Mouse (Mus musculus): ENCODE results near the gene Gm20388.
"Not testable (repeated sequence)": the region's sequence is repeated elsewhere in the genome, so short reads cannot be mapped to it uniquely, and the experiment has no call there.

The Gm20388 gene

DNA sequence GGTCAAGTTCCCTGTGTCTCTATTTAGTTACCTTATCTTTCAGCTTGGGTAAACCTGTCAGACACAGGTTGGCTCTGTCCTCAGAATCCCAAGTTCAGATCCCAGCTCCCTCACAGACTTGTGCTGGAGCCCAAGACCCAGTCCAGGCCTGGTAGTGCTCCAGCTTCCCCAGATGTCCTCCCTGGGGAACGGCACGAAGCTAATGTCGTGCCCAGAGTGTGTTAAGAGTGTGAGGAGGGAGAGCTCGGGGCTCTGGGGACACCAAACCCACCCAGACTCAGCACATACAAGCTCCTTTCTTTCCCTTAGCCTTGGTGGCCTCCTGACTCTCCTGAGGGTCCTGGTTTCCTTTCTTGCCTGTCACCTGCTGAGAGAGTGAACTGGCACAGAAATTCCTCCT, 1389.4 kb downstream of the Gm20388 start:
- DNase-seq (ENCODE audit: extremely low spot score, low spot score), result no peak

DNA sequence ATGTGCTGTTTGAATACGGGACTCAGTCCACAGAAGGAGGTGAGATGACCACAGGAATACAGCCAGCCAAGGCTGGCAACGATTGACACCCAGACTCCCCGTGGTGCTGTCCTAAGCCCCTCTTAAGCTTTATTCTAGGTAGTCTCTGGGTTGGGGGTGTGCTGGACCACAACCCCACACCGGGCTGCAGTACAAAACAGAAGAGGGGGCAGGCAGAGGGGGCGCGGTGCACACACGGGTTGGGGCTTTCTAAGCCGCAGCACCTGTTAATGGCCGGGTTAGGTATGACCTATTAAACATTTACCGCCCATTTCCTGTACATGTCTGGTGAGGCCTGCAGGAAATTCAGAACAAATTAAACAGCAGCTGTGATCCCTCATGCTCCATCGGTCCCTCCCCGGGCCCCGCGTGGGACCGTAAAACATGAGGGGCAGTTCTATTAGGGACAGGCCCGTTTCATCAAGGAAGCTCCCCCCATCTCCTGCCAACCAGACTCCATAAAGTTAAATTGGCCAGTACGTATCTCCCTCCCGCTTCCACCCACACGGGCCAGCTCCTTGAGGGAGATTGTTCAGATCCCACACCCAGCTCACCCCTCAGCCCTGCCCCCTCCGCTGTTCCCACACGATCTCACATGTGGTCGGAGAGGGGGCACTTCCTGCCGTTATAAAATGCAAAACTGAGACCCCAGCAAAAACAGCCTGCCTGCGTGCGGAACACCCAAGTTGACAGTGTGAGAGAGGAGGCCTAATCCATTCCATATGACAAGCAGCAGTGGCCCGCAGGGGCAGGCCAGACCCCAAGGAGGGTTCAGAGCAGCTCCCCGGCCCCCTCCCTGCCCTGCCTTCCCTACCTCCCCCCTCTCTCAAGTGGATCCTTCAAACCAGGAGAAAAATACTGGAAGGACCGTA, 1390.1 kb downstream of the Gm20388 start:
- DNase-seq (ENCODE audit: extremely low spot score, low spot score), result peak; percentile 78

DNA sequence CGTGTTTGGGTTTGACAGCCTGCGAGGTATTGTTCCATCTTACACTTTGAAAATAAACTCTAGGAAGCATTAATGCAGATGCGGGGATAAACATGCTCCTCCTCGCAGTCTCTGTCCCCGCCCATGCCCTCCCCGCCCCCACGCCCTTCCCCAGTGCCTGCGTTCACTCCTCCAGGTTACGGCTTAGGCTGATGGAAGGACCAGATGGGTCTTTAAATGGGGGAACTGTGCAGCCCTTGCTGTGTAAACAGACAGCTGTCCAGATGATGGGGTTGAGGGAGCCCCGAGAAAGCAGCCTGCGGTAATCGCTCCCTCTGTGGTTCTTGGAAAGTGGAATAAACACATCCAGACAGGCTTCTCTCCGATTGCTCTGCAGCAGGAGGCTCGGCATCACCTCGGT, 1390.8 kb downstream of the Gm20388 start:
- peak; percentile 77 for DNase-seq (ENCODE audit: extremely low spot score, low spot score)

DNA sequence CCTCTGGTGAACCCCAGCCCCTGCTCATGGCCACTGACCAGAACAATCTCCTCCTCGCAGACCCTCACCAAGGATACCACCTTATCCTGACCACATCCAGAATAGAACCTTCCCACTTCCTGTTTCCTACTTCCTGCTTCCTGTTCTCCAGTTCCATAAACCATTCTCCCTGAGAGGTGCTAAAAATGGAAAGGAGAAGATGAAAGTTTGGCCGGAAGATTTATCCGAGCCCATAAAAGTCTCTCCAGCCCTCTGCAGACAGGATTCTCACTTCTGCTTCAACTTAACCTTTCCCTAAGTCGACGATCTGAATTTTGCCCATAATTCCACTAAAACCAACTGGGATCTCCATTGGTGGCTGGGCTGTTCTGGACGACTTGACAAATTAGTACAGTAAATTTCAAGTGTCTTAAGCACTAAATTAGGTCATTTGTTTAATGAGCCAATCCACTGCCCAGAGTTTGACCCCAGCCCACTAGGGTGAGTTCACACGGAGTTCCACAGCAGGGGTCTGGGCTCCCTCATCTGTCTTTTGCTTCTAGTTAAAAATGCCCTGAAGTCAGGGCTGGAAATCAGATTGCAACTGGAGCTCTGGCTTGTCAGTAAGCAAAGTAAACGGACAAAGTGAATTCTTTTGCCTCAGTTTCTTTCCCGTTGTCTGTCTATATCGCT, 1391.5 kb downstream of the Gm20388 start:
- no peak for DNase-seq (ENCODE audit: extremely low spot score, low spot score)

DNA sequence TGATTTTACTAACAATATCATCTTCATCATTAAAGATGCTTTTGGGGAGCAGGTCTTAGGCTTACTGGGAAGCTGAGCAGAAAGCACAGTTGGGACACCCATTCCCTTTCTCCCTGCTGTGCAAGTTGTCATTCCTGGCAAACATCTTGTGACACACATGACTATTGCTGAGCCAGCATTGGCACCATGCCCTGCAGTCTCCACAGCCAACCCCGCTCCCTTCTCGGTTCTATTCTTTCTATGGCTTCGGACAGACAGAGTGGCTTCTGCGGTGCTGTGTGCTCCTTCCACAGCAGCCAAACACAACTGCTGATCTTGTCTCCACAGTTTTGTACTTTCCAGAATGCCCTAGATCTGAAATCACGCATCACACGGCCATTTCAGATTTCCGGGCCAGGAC, 1397.1 kb downstream of the Gm20388 start:
- DNase-seq (ENCODE audit: extremely low spot score, low spot score), result no peak

DNA sequence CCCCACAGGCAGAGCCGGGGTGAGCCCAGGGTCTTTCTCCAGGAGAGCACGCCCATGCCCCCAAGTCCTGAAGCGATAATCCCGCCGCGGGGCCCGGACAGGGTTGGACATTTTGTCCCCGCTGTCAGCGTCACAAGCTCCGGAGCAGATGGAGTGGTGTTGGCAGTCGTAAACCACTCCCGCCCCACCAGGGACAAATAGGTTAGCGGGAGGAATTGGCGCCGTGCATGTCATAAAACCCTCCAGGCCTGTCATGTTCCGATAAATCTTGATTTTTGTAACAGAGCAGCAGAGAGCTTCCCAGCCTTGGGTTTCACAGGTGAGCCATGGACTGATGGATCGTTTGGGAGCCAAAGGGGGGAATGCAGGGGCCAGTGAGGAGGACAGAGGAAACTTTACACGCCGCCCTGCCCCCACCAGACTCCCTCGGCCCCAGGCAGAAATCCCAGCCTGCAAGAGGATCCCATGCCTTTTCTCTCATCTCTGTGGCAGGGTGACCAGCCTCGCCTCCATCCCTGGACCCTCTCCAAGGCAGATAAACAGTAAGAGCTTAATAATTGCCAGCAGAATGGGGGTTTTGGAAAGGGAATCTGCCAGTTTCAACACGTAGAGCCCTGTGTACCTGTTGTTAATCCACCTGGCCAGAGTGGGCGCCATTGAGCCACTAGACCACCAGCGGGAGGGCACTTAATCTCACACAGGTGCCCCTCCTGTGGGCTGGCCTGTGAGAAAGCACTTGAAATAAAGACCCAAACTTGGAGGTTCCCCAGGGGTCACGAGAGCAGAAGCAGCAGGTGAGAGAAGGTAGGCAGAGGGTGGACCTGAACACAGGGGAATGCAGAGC, 1400.6 kb downstream of the Gm20388 start:
- peak; percentile 58 for DNase-seq (ENCODE audit: extremely low spot score, low spot score)

DNA sequence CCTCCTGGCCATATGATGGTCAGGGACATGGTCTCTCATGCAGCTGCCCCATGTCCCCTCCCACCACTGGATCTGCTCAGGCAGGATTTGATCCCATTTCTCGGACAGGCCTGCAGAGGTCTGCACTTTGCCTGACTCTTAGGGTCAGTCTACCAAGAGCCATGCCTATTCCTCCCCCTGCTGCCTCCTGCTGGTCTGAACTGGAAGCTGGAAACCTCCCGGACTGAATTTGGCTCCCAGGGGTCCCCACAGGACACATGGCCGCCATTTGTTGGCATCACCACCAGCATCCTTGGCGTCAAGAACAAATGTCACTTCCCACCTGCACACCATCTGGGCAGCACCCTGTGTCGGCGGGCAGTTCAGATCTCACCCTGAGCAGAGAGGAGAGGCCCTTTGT, 1402.8 kb downstream of the Gm20388 start:
- DNase-seq (ENCODE audit: extremely low spot score, low spot score), result peak; percentile 49

DNA sequence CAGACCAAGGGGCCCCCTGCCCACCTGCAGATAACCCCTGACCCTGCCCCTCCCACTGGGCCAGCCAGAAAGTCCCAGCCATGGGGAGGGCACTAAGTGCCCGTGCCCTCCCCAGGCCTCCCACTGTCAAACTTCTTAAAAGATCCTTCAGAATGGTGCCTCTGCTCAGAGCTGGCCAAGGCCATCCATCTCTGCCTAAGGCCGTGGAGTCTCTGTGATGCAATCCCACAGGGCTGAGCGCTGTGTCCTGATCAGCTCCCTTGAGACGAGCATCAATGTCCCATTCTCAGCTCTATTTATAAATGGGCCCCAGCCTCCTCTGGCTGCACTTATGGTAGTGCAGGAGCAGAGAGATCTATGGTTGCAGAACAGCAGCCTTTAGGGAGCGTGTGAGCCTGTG, 1403.4 kb downstream of the Gm20388 start:
- no peak for DNase-seq (ENCODE audit: extremely low spot score, low spot score)

DNA sequence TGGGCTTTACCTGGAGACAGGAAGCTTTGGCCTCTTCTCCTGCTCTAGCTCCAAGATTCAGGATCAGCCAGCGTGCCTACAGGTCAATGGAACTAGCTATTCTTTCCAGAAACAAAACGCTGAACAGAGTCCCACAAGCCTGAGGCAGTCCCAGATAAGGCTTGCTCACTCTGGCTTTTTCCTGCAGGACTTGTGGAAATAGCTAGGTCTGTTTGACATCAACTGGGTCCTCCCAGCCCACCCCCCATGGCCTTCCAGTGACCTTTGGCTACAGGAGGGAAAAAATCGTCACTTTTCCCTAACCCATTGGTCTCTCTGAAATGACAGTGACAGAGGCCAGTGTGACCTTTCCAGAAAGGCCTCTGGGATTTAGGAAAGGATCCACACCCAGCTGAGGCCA, 1404.9 kb downstream of the Gm20388 start:
- no peak for DNase-seq (ENCODE audit: extremely low spot score, low spot score)

DNA sequence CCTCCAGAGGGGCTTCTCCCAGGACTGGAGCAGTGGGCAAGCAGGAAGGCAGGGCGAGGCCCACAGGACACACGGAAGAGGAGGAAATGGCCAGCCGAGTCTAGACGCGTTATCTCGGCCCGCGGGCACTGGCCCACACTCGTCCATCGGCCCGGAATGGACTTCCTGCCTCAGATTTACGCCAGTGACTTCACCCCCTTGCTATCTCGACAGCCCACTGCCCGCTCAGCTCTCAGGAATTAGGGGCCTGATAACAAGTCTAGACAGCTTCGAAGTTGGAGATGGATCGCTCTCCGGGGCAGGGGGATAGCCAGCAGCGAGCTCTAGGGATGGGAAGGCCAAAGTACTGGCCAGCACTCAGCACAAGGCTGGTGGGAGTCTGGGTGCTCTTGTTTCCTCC, 1405.4 kb downstream of the Gm20388 start:
- DNase-seq (ENCODE audit: extremely low spot score, low spot score), result peak; percentile 40

DNA sequence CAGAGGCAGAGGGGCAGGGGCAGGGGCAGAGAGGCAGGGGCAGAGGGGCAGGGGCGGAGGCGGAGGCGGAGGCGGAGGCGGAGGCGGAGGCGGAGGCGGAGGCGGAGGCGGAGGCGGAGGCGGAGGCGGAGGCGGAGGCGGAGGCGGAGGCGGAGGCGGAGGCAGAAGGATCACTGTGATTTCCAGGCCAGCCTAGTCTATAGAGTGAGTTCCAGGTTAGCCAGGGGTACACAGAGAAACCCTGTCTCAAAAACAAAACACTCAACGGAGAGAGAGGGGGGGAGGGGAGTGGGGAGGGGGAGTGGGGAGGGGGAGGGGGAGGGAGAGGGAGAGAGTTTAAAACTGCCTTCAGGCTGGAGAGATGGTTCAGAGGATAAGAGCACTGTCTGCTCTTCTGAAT, 1408.1 kb downstream of the Gm20388 start:
- not testable (repeated sequence) for DNase-seq (ENCODE audit: extremely low spot score, low spot score)

DNA sequence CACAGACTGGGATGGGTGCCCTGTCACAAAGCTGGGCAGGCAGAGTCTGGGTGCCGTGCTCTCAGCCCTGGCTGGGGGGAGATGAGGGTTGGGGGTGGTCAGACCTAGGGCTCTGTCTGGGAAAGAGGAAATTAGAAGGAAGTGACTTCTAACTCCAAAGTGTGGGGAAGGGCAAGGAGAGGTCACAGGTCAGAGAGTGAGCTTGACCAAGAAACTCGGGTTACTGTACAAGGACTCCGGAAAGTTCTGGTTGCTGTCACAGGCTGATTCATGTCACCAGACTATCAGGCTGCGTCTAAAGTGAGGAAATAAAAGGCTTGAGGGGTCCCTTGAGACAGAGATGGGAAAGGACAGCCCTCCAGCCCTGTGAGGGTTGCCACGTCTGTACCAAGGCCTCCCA, 1408.8 kb downstream of the Gm20388 start:
- no peak for DNase-seq (ENCODE audit: extremely low spot score, low spot score)

DNA sequence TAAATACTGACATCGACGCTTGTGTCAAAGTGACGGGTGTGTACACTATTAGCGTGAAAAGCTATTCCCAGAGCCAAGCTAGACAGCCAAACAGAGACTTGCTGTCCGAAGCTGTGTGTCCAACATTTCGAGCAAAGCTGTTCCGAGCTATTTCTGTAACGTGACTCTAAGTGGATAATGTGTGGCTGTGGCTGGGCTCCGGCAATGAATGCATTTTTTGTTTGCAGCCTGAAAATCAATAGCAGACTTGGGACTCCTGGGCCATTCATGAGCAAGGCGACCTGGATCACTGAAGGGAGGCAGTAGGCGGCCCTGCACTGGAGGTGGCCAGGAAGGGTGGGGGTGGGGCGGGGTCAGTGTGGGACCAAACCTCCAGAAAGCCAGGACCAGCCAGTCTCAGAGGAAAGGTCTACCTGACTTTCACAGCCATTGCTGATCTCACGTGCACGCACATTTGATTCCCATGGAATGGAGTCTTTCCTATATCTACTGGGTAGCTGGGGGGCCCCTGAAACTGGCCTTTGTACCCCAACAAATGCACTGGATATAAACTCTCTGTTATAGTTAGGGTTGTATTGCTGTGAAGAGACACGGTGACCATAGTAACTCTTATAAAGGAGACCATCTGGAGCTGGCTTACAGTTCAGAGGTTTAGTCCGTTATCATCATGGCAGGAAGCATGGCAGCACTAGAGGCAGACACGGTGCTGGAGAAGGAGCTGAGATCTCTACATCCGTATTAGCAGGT, 1415.7 kb downstream of the Gm20388 start:
- DNase-seq (ENCODE audit: extremely low spot score, low spot score), result no peak

DNA sequence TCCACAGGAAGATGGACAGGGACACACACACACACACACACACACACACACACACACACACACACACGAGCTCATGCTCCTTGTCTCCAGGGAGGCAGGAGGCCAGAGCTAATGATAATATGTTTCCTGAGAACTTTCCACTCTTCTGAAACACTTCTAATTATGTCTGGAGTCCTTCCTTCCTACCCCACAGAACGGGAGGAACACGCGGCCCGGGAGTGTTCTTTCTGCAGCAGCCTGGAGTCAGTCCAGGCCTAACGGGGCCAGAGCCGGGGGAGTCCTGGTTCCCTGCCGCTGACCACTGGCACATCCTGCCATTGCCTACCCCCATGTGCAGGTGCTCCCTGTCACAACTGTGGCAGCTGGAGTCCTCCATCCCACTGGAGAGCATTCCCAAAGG, 1421.8 kb downstream of the Gm20388 start:
- DNase-seq (ENCODE audit: extremely low spot score, low spot score), result no peak

DNA sequence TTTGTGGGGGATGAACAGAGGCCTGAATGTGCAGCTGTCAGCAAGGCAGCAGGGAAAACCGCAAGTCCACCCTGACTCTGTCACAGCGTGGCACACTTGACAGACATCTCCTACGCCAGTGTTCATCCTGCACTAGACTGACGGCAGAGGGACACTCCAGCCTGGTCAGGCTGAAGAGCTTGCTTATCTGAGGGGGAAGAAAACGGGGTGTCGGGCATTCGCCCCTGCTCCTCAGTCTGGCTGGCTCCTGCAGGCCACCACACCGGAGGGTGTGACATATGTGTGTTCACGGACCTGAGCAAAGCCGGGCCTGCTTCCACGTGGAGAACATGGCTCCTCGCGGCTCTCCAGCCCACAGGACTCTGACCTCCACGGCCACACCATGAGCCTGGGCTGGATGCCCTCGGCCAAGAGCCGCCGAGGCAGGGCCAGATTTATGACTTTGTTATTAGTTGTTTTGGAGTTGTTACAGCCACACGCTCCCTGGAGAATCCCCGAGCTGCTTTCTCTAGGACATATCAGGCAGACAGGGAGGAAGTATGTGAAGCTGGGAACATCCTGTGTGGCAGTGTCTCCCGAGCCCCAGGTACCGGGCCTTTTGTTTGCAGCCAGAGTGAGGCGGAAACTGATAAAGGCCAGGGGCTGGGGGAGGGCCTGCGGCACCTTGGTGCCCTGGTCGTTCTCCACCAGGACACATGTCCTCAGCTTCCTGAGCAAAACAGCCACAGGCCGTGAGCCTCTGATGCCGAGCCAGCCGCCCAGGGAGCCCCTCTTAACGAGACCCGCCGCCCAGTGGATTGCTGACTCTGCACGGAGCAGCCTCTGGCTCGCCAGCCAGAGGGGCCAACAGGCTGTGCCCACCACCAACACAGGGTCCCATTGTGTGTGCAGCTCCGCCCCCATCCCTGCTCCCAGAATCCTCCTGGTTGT, 1424.1 kb downstream of the Gm20388 start:
- DNase-seq (ENCODE audit: extremely low spot score, low spot score), result peak; percentile 47

DNA sequence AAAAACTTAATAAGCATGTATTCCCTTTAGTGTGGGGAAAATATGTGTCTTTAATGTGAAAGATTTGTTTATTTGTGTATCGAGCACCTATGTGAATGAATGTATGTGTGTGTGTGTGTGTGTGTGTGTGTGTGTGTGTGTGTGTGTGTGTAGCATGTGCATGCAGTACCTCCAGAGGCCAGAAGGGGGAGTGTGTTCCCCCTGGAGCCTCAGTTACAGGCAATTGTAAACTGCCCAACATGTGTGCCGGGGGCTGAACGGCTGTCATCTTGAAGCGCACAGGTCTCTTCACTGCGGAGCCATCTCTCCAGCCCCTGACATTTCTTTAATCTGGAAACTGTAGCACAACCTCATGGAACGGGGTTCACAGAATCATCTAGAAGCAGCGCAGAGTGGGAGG, 1425.0 kb downstream of the Gm20388 start:
- no peak for DNase-seq (ENCODE audit: extremely low spot score, low spot score)

DNA sequence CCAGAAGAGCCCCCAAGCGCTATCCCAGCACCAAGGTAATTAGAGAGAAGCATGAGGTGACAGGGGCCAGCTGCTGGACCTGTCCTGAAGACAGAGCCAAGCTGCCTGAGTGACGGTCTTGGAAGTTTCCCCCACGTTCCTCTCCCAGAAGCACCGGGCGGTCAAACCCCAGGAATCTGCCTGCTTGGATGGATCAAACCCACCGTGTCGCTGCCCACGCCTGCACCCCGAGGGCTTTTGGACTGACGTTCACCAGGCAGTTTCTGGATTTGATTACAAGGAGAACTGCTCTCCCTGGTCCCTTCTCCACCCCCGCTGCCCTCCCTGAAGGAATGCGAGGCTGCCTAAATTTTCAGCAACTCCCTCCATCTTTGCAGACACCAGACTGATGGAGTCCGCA, 1432.3 kb downstream of the Gm20388 start:
- DNase-seq (ENCODE audit: extremely low spot score, low spot score), result no peak

DNA sequence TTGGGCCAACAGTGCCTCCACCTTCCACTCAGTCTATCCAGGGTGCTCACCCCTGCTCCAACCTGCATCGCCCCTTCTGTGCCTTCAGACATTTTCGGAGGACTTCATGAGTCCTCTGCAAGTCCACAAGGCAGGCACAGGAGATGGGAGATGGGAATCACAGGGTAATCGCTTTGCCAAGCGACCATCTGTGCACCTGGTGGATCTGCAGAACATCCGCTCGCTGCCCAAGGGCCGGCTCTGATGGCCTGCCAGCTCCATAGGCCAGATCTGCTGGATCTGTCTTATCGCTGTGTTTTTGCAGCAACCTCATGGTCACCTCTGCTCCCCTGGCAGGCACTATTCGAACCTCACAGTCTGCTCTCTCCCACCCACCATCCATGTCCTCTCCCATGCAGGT, 1433.8 kb downstream of the Gm20388 start:
- DNase-seq (ENCODE audit: extremely low spot score, low spot score), result no peak

DNA sequence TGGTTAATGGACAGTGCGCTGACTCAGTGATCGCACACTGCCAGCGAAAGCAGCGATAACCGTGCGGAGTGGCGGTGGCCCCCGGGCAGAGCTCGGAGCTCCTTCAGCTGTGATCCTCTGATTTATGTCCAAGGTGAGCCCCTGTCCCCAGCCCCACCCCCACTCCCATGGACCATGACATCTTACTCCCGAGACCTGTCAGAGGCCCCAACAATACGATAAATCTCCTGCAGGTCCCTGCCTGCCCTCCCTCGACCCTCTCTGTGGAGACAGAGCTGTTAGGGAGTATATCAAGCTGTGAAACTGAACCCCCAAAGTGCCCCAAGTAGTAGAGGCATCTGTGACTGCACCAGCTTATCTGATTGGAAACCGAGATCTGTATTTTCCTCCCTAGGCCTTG, 1435.5 kb downstream of the Gm20388 start:
- DNase-seq (ENCODE audit: extremely low spot score, low spot score), result no peak

DNA sequence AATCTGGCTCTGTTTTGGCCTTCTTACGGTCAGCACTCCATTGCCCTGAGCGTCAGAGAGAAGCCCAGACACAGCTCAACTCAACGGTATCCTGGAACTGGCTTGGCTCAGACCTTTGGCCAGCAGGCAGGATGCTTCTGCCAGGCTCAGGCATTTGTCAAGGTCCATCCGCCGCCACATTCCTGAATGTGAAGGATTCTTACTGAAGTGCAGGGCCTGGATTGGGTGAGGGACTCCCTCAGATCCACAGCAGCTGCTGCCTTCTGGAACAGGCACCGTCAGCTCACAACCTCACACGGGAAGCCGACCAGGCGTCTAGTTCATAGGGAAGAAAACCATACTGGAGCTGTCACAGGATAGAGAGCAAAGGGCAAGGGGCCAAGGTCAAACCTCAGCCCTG, 1436.2 kb downstream of the Gm20388 start:
- no peak for DNase-seq (ENCODE audit: extremely low spot score, low spot score)
